Mouse (Mus musculus) frontal cortex, postnatal 36 days (tissue): Measurements from ENCODE around the gene Tril.

Experiments used
- DNase-seq, 2 experiments: peaks; one replicate each; pipeline ENCODE4 v3.0.0; 2022; ENCODE audit warnings: low spot score in 2 of 2

The Tril gene

DNA sequence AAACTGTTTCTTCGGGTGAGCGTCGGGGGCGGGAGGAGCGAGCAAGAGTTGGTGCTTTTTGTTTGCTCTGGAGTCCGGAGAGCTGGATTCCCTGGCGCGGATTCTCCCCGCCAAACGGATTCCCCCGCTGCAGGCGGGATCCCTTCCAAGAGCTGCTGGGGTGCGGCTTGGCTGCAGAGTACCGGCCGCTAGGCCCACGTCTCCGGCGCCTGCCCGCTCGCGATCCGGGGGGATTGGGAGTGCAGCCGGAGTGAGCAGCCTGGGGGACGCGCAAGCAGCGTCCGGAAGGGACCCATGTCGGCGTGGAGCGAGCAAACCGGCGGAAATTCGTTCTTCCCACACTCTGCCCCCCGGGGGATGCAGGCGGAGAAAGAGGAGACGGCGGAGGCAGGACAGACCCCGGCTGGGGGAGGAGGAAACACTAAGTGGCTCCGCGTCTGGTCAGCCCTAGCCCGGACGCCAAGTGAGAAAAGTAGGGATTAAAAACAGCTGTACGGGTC, at the start of gene Tril:
Tril (minus strand) TSS at position 345 of the 500 bp plus-strand sequence.
- DNase-seq, result peak; percentile 52 to 56

DNA sequence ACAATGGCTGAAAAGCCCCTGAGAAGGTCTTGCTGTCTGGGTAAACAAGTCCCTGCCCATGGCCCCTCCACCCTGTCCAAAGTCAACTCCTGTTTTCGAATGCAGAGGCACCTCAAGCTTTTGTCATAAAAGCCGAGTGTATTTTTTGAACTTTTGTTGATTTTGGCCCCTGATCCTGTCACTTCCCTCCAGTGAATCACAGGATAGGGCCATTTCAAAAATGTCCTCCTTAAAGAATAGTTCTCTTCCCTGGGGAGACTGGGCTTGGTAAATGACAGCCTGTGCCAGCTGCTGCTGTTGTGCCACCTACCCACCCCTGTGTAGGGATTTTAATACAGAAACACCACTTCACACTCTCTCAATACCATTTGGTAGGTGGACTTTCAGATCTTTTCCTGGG, 42.4 kb upstream of the Tril start:
- no peak for DNase-seq

DNA sequence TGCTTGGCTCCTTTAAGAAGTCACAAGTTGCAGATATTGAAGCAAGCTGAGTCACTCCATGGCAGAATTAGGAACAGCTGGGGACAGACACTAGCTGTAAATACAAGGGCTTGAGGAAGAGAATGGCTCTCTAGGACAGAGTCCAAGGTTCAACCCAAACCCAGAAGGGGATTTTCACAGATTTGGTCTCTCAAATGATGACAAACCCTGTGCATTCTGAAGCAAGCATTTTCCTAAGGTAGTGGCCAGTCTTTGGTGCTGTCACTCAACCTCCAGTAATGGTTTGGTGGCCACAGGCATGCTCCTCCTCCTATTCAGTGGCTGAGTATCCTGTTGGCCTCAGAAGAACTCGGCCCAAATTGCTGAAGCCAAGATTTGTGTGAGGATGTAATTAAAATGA, 38.5 kb upstream of the Tril start:
- no peak for DNase-seq

DNA sequence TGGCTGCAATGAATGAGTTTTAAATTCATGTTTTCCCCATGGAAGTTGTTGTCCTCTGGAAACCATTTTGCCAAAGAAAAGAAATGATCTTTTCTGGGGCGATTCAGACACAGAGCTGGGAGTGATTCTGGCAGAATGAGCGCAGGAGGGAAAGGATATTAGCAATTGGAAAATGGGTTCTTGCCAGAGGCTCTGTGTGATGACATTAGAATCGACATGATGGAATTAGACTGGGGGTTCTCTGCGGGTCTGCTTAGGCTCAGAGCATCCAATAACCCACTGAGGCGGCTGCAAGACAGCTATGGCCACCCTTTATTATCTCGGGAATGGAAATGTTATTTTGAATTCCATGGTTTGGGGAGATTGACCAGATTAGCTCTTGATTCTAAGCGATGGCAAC, 37.2 kb upstream of the Tril start:
- DNase-seq, result no peak

DNA sequence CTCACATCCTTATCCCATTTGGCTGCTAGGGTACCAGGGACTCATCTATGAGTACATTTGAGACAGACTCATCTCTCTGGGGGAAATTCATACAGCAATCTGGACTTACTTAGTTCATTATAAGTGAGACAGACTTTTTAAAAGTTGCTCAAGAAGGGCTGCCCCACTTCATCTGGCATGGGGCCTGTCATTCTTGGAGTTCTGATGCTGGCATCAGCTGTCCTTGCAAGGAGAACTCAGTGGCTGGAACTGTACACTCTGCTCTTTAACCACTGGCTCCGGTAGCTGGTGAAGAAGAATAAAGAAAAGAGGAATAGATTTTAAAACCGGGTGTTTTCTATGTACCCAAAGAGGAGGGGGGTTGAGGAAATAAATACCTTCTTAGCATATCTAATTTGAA, 36.1 kb upstream of the Tril start:
- DNase-seq, result no peak

DNA sequence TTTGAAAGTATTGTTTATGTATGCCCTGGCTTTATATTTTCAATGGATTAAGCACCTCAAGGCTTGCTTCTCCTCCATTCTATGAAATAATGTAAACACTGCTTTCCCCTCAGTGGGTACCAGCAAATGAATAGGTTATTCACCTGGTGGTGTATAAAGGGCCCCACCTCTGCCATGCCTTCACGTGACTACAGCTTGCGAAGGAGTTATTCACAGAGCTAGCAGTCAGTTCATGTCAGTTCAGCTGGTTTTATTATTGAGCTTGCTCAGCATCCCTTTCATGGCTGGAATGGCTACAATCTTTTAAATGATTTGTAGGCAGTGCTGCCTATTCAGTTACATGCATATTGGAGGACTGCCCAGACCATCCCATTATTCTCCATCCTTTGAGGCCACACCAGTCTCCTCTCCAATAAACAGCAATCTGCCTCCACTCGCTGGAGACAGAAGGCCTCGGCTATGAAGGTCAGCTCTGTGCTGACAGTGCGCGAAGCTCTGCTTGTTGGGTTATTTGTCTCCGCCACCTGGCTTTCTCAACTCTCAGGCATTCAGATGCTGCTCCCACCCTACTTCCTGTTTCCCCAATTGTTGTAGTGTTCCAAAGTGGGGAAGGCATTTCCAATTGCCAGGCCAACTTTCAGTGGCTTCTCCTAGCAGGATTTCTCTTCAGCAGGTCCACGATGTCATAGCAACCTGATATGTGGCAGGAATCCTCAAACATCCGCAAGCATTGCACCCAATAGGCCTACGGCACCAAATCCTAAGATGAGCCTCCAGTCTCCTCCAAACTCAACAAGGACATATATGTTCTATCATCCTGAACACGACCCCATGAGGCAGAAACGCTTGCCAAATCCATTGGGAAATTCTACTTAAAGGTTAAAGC, 34.6 kb upstream of the Tril start:
- peak in 1 of 2 experiments; percentile 12 for DNase-seq

DNA sequence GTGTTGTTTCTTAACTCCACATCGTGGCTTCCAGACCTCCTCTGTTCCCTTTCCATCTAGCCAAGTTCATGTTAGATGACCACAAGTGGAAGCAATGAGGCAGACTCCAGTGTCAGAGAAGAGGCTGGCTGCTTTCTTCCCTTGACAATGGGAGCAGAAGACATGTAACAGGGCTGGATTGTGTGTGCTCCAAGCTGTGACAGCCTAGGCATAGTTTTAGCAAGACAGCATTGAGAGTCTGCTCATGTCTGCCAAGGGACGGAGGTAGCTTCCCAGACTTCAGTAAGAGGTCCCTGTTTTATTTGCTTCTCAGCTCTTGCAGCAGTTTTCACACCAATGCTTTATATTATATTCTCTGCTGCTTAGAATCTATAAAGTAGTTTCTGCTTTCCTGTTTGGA, 33.6 kb upstream of the Tril start:
- no peak for DNase-seq

DNA sequence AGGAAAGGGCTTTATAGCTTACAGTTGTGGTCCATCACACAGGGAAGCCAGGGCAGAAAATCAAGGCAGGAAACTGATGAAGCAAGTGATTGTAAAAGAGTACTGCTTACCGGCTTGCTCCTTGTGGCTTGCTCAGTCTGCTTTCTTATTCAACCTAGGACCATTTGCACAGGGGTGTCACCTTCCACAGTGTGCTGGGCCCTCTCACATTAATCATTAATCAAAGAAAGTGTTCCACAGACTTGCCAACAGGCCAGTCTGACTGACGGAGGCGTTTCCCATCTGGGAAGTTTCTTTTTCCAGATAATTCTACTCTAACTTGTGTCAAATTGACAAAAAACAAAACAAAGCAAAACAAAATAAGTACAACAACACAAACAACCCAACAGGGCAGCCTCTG, 32.9 kb upstream of the Tril start:
- no peak for DNase-seq

DNA sequence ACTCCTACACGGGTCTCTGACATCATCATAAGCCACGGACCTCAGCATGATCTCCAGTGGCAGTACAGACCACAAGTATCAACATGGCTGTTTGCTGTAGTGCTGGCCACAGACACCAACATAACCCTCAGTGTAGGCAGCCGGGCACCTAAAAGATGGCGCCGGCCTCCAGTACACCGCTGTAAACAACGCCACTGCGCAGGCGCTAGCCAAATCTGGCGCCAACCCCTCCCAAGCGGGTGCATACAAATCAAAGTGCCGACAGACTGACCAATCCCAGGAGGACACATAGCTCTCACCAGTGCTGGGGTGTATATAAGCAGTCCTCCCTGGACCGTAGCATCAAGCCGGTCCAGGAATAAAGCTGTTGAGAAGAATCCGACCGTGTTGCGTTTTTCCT, 24.0 kb upstream of the Tril start:
- DNase-seq, result no peak

DNA sequence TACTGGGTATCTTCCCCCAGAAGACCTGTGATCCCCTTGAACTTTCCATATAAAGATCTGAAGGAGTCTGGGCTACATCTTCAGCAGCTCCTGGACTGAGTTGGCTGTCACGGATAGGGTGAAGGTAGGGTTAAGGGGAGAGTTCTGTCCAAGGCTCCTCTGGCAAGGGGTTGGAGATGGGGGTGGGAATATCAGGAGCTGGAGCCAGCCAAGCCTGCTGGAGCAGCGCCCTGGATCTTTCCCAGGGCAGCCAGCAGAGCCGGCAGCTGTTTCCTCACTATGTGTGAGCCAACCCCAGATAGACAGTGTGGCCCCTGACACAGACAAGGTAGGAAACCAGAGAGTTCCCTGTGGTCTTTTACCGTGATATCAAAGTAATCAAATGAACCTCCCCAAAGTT, 4.6 kb upstream of the Tril start:
- DNase-seq, result peak in 1 of 2 experiments; percentile 18

DNA sequence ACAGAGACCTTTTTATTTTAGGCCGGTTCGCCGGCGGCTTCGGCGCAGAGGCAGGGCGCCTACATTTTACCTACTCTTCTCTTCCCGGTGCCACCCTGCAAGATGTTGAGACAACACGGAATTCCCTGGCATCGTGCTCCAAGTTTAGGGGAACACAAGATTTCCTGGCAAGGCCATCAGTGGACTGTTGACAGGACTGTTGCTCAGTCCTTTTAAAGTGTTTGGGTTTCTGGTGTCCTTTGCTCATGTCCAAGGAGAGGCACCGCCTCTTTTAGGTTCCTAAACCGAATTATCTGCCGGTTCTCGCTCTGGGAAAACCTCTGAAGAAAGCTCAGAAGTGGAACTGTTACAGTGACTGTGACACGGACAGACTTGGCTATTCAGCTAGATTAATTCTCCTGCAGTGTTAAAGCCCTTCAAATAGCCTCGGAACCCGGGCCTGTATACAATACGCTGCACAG, 441 bp upstream of the Tril start:
- peak; percentile 6 to 18 for DNase-seq

DNA sequence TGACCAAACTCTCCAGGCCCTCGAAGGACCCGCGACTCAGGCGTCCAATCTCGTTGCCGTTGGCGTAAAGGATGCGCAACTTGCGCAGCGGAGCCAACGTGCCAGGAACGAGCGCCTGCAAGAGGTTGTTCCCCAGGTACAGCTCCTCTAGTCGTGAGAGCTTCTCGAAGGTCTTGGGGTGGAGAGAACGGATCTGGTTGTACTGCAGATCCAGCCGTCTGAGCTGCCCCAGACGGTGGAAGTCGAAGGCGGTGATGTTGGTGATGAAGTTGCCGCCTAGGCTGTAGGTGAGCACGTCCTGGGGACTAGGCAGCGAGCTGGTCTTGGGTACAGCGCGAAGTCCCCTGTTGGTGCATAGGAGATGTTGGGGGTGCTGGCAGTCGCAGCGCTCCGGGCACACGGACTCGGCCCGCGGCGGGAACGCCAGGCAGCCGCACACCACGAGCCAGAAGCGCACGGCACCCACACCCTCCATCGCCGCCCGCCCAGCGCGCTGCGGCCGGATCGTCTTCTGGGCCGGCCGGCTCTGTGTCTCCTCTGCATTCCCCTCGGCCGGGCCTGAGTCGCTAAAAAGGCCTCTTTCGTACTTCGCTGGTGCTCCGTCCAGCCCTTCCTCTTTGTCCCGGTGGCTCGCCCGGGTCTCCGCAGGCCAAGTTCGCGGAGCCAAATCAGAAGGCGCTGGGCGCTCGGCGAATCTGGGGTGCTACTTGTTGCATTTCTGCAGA, 707 bp downstream of the Tril start:
- peak; percentile 10 to 19 for DNase-seq

DNA sequence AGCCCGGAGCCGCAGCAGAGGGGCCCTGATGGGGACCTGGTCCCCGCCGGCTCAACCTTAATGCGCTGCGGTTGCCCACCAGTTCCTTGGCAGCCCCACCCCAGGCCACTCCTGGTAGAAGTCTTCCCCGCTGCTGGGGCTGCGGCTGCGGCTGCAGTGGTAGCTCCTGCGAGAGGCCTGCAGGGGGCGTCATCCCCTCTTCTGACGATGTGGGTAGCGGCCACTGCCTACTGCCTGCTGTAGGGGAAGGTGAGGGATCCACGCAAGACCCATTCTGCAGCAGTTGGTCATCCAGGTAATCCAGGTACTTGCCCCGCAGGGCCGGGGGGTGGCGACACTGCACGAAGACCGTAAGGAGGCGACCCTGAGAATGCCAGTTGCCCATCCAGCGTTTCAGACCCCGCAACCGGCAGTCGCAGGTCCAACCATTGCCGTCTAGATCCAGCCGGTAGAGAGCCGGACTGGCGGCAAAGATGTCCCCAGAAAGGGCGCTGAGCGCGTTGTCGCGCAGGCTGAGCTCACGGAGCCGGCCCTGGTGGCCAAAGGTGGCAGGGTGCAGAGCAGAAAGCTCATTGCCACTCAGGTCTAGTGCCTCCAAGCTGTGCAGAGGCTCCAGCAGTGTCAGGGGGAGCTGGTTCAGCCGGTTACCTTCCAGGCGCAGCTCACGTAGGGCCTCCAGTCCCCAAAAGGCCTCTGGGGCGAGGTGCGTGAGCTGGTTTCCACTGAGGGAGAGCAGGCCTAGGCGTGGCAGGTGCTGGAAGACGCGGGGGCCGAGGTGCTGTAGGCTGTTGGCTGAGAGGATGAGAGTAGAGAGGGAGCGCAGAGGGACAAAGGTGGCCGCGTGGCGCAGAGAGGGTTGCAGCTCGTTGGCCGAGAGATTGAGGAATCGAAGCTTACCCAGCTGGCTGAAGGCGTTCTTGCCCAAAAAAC, 1.6 kb downstream of the Tril start:
- peak in 1 of 2 experiments; percentile 10 for DNase-seq

DNA sequence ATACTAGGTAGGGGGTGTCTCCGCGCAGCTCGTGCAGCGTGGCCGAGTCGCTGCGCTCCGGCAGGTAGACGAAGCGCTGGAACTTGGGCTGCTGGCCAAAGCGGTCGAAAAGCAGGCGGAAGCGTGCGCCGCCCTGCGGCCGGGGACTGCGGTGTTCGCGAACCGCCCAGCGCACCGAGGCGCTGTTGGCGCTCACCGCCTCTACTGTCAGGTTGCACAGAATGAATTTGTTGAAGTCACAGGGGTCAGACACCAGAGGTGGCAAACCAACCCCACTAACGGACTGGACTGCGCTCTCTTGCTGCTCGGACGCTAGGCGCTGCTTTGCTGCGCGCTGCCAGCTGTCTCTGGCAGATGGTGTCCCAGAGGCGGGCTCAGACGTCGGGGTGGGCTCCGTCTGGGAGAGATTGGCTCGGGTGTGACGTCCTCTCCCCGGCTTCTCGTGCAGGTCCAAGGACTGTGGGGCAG, 2.3 kb downstream of the Tril start:
- DNase-seq, result peak; percentile 39 to 54

DNA sequence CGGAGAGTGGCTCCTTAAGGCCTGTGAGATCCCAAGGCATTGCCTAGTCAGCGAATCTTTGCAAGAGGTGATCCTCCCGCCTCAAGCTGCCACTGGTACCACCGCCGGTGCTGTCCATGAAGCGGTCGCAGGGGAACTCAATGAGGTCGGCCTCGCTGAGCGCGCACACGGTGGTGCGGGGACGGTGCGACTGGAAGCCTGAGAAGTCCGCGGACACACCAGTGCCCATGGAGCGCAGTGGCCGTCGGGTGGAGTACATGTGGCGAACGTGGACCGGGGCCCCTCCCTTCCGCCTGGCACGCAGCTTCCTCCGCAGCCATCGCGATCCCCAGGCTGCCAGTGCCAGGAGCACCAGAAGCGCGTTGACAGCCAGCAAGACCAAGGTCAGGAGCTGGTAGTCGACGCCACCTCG, 2.9 kb downstream of the Tril start:
- no peak for DNase-seq

DNA sequence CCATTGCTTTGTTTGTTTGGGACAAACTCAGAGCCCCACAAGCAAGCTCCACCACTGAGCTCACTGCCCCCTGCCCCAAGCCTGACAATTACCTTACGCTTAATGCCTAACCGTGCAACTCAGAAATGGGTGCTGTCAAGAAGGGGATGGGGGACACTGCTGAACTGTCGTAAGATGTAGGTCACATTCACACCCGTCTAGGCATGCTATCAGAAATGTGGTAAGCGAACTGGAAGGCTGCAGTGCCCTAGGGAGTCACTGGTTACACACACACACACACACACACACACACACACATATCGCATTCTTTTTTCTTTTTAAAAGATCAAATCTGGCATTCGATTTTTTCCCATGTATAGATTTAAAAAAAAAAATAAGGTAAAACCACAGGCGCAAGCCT, 4.0 kb downstream of the Tril start:
- DNase-seq, result no peak

DNA sequence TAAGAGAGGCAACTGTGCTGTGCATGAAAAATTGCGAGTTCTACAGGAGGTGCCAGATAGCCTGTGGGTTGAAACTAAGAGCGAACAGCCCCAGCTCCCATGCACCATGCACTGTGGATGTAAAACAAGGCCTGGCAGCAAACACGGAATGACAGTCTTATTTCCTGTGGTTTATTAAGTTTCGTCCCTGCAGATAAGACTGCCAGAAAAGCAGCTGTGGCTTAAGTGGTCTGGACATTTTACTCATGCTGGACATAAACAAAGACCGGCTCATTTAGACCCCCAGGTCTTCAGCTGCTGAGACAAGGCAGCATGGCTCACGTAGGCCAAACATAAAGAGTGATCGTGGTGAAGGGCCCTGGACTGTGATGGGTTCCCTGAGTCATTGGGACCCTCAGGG, 4.9 kb downstream of the Tril start:
- no peak for DNase-seq

DNA sequence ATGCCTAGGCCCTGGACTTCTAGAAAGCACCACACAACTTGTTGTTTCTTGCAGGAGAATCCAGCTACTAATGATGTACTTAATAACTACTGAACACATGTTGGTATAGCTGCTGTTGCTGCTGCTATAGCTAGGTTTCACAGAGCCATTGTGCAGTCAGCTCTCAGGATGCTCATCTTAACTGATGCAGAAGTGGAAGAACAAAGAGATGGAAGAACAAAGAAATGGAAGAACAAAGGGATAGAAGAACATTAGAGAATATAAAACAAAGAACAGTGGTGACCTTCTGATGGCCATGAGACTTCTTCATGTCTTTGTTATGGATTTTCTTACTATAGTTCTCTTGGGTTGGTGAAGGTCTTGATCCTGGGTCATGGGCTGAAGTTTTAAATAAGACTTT, 6.4 kb downstream of the Tril start:
- no peak for DNase-seq

DNA sequence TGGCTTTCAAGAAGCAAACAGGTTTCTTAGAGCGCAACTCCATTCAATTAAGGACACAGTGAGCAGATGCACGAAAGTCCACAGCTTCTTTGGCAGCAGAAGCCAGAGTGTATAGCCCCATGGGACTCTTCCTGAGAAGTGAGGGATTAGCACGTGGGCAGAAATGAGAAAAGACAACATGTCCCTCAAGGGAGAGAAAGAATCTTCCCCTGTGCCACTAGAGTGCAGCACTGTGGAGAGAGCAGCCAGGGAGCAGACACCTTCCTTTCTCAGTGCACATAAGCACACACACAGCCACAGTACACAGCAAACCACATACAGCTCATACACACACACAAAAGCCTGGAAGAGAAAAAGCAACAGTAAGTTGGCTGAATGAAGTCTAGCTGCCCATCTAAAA, 8.4 kb downstream of the Tril start:
- DNase-seq, result no peak

DNA sequence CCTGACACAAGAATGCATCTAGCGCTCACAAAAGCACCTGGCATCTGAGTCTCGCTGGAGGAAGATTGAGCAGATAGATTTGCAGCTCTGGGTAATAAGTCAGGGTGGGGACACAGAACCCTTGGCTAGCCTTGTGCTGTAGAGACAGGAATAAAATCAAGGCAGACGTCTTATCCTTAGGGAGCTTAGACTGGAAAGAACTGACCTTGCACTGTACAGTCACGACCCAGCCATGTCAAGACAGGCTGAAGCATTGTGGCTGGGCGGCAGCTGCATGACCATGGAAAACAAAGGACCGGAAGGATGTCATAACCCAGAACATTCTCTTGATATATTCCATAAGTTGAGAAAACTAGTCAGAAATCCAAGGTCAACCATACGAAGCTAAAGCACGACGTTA, 11.8 kb downstream of the Tril start:
- DNase-seq, result no peak

DNA sequence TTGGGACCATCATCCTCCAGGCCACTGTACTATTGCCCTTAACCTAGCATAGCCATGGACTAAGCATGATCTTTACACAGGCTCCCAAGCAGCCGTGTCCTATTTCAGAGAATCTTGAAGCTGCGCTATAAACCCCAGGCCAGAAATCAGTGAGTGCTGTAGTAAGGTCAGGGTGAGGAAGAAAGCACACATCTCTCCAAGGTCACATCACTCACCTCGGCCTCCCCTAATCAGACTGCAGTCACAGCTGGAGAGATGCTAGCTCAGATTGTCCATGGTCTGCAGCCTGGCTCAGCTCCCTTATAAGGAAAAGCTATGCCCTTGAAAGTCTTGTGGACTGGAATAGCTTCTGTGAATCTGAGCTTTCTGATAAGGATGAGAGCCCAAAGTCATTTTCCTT, 13.4 kb downstream of the Tril start:
- no peak for DNase-seq

DNA sequence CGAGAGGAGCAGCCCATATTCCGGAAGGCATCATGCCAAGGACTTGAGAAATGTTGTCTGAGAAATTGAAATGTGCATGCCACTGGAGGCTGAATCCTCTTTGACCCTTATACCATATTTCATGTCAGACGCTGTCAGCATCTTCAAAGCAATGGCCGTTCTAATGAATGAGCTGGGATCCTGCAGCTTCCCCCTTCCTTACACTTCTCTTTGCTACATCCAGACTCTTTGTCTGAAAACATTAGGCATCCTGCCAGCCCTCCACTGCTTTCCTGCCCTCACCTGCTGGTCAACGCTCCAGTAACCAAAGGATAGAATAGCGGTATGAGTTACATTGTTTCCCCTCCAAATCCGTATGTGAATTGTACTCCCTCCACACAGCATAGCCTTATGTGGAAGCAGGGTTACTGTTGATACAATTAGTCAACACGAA, 14.0 kb downstream of the Tril start:
- DNase-seq, result no peak
